Mouse (Mus musculus): ENCODE data around the gene Grik3. TPM values are rescaled to one million over a fixed set of nuclear protein-coding genes. Genes with fewer than 3 reads are reported as not detected.

The Grik3 gene
- total and polyA plus RNA-seq, 3 experiments = under 0.01 TPM; not detected in 2

DNA sequence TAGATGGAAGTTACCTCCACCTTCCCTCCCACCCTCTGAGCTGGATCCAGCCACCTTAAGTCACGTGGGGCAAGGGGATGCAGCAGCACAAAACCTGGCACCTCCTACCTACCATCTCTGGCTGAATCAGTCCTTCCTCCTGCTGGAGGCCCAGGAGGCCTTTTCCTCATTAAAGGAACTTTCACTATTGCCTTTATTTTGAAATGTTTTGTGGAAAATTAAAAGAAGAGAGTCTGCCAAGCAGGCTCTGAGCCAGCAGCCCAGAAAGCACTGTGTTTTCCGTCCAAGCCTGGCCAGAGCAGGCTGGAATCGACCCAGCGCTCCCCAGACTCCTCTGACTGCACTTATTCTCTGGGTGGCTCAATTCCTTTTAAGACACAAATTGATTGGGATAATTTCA is 139.0 kb downstream of the Grik3 start:
- DNase-seq (ENCODE audit: low read depth, low spot score) = no peak
- no peak overlapping the region for H3K27ac ChIP-seq (ENCODE audit: control insufficient read depth, low read depth, low read length)
- no peak for TF ChIP-seq HCFC1 (IDR thresholded peaks at IDR 0.05; ENCODE audit: low read depth, low read length)
- TF ChIP-seq MXI1 (IDR thresholded peaks at IDR 0.05; ENCODE audit: low read depth, low read length) = no peak
- no peak for TF ChIP-seq MEF2A (IDR thresholded peaks at IDR 0.05; ENCODE audit: extremely low read depth, insufficient replicate concordance, low read depth, low read length, poor library complexity, severe bottlenecking)
- no peak for TF ChIP-seq MAZ (IDR thresholded peaks at IDR 0.05; ENCODE audit: low read depth, low read length)
- no peak for TF ChIP-seq ETS1 (IDR thresholded peaks at IDR 0.05; ENCODE audit: low read depth, low read length)
- no peak for TF ChIP-seq GABPA (IDR thresholded peaks at IDR 0.05; ENCODE audit: low read depth, low read length)
- no peak for TF ChIP-seq JUND (IDR thresholded peaks at IDR 0.05; ENCODE audit: low read depth, low read length)
- no peak for TF ChIP-seq CHD2 (IDR thresholded peaks at IDR 0.05; ENCODE audit: low read length)
- TF ChIP-seq MYB (IDR thresholded peaks at IDR 0.05; ENCODE audit: low read depth, low read length) = no peak
- TF ChIP-seq TAL1 (IDR thresholded peaks at IDR 0.05; ENCODE audit: low read length) = no peak
- TF ChIP-seq ELF1 (IDR thresholded peaks at IDR 0.05; ENCODE audit: low read depth, low read length) = no peak
- no peak for TF ChIP-seq POLR2AphosphoS2 (IDR thresholded peaks at IDR 0.05; ENCODE audit: low read length)
- no peak for TF ChIP-seq ZNF384 (IDR thresholded peaks at IDR 0.05; ENCODE audit: low read depth, low read length)
- no peak for TF ChIP-seq ZKSCAN1 (IDR thresholded peaks at IDR 0.05; ENCODE audit: low read depth, low read length)
- TF ChIP-seq TBP (IDR thresholded peaks at IDR 0.05; ENCODE audit: low read depth, low read length) = no peak
- TF ChIP-seq UBTF (IDR thresholded peaks at IDR 0.05; ENCODE audit: borderline replicate concordance, insufficient read depth, low read depth, low read length) = no peak
- no peak for TF ChIP-seq SMC3 (IDR thresholded peaks at IDR 0.05; ENCODE audit: low read depth, low read length)
- no peak for TF ChIP-seq KAT2A (conservative IDR thresholded peaks at IDR 0.05; ENCODE audit: low read depth, low read length)
- no peak overlapping the region for H3K4me3 ChIP-seq (ENCODE audit: control insufficient read depth in 1 of 2, insufficient read depth in 1 of 2, low read depth in 2 of 2, low read length in 2 of 2)
- H3K27me3 ChIP-seq (ENCODE audit: control insufficient read depth in 1 of 2, insufficient read depth in 2 of 2, low read length in 2 of 2) = no peaks in the 10 kb centered on the region
- H3K9ac ChIP-seq (ENCODE audit: control insufficient read depth, low read depth, low read length, poor library complexity, severe bottlenecking) = no peak overlapping the region
- no peaks in the 10 kb centered on the region for H3K79me2 ChIP-seq (ENCODE audit: control insufficient read depth, insufficient read depth, low read length, poor library complexity)
- H3K36me3 ChIP-seq (ENCODE audit: control insufficient read depth in 1 of 2, insufficient read depth in 2 of 2, low read length in 2 of 2) = no peaks in the 10 kb centered on the region
- no peaks in the 10 kb centered on the region for H3K4me1 ChIP-seq (ENCODE audit: control insufficient read depth in 1 of 2, insufficient read depth in 2 of 2, low read length in 2 of 2)
- H3K9me3 ChIP-seq (replicated peaks; ENCODE audit: insufficient read depth, low read length) = no peaks in the 10 kb centered on the region

DNA sequence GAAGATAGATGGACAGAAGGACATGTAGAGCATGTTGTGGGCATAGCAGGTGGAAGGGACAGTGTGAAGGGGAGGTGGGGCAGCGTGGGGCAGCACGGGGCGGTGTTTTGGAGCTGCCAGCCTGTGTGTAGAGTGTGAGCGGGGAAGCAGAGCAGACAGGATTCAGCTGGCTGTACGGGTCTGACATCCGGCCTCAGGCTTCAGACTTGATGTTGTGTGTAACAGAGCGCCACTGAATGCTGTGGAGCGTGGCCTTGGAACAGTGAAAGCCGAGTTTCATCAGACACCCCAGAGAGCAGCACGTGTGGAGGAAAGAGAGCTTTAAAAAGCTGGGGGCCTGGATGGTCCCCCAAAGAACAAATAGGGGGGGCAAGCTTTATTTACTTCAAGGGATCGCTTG is 144.5 kb downstream of the Grik3 start:
- Histone ChIP-seq H3K27ac (ENCODE audit: control insufficient read depth, low read depth, low read length) (no peak overlapping the region), H3K4me1 (ENCODE audit: control insufficient read depth in 1 of 2, insufficient read depth in 2 of 2, low read length in 2 of 2) (no peaks in the 10 kb centered on the region), H3K9me3 (replicated peaks; ENCODE audit: insufficient read depth, low read length) (no peaks in the 10 kb centered on the region), H3K4me3 (ENCODE audit: control insufficient read depth in 1 of 2, insufficient read depth in 1 of 2, low read depth in 2 of 2, low read length in 2 of 2) (no peak overlapping the region), H3K9ac (ENCODE audit: control insufficient read depth, low read depth, low read length, poor library complexity, severe bottlenecking) (no peak overlapping the region), H3K79me2 (ENCODE audit: control insufficient read depth, insufficient read depth, low read length, poor library complexity) (no peaks in the 10 kb centered on the region), H3K36me3 (ENCODE audit: control insufficient read depth in 1 of 2, insufficient read depth in 2 of 2, low read length in 2 of 2) (no peaks in the 10 kb centered on the region), H3K27me3 (ENCODE audit: control insufficient read depth in 1 of 2, insufficient read depth in 2 of 2, low read length in 2 of 2) (no peaks in the 10 kb centered on the region)
- TF ChIP-seq MYC (IDR thresholded peaks at IDR 0.05; ENCODE audit: low read depth, low read length) = no peak
- no peak for TF ChIP-seq UBTF (IDR thresholded peaks at IDR 0.05; ENCODE audit: borderline replicate concordance, insufficient read depth, low read depth, low read length)
- TF ChIP-seq MAZ (IDR thresholded peaks at IDR 0.05; ENCODE audit: low read depth, low read length) = no peak
- no peak for TF ChIP-seq MAX (IDR thresholded peaks at IDR 0.05; ENCODE audit: low read length)
- no peak for TF ChIP-seq TCF12 (IDR thresholded peaks at IDR 0.05; ENCODE audit: low read depth, low read length)
- TF ChIP-seq ZNF384 (IDR thresholded peaks at IDR 0.05; ENCODE audit: low read depth, low read length) = no peak
- no peak for DNase-seq (ENCODE audit: low read depth, low spot score)

All from MEL (cell line).